Mouse (Mus musculus) brain, embryonic 14.5 days (tissue): Measurements from ENCODE around the gene Bap1.

Source experiments
- CTCF ChIP-seq: fragments of 200-500 bp; IDR thresholded peaks from 2 replicates; pipeline ENCODE4 v1.5.1; 2012; ENCODE audit warnings: inconsistent platforms, mild to moderate bottlenecking, moderate library complexity, borderline replicate concordance; ENCODE audit not compliant: insufficient read depth, insufficient read length; ENCODE audit errors: extremely low read depth
- POLR2A ChIP-seq: fragments of 200-500 bp; IDR thresholded peaks from 2 replicates; pipeline ENCODE4 v1.6.1; 2012; ENCODE audit warnings: mild to moderate bottlenecking, inconsistent platforms, borderline replicate concordance; ENCODE audit not compliant: poor library complexity, insufficient read depth, insufficient read length, severe bottlenecking; ENCODE audit errors: extremely low read depth

- TF ChIP-seq CTCF, result no peak
- no peak for TF ChIP-seq POLR2A
Observed at GRCm38 (mm10) chr14:31208084-31208483, 43.2 kb upstream of the Bap1 start, which contains the start of gene Tnnc1.
